Mouse (Mus musculus) thymus, adult 2 months (tissue): ENCODE results near the gene Gpr152.

ENCODE experiments used
- CTCF ChIP-seq: fragments of 200-500 bp; IDR thresholded peaks from 2 replicates; pipeline ENCODE4 v1.5.1; 2012; ENCODE audit warnings: mild to moderate bottlenecking, control low read depth, low read length, moderate library complexity, borderline replicate concordance; ENCODE audit not compliant: control insufficient read depth, poor library complexity, insufficient read depth; ENCODE audit errors: extremely low read depth
- POLR2A ChIP-seq: fragments of 200-500 bp; IDR thresholded peaks from 2 replicates; pipeline ENCODE4 v1.6.1; 2012; ENCODE audit warnings: mild to moderate bottlenecking, low read length, control low read depth, moderate library complexity; ENCODE audit not compliant: control insufficient read depth, poor library complexity, insufficient read depth; ENCODE audit errors: extremely low read depth

DNA sequence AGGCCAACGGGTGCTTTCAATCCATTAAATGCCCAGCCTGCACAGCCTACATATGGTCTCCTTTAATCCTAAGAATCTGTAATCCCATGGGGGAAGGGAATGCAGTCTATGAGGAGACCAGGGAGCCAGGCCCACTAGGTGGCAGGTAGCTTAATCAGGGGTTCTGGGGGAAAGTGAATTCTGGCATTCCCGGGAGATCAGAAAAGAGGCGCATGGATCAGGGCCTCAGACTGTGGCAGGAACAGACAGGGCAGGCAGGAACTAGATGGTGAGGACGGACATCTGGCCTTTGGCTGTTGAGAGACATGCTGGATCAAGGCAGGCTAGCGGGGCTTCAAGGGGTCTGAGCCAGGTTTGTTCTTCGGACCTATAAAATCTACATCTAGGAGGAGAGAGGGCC, 38.1 kb upstream of the Gpr152 start:
- TF ChIP-seq POLR2A, result no peak
- TF ChIP-seq CTCF, result no peak
